Mouse (Mus musculus): ENCODE data around the gene Rasip1.
"Not testable (repeated sequence)": the region's sequence is repeated elsewhere in the genome, so short reads cannot be mapped to it uniquely, and the experiment has no call there.

Gene Rasip1

DNA sequence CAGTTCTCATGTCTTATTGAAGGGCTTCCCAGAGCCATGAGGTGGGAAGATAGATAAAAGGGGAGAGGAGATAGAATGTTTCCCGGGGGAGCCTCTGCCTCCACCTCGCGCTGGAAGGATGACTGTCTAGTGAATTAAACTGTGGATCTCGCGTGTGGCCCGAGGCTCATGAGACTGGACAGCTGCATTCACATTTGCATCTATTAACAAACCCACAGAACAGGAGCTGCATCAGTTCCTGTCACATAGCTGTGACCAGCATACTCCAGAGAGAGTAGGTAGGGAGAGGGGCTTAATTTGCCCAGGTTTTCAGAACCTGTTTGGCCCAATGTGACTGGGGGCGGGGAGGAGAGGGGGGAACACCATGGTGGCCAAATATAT lies 18.3 kb downstream of the Rasip1 start:
- no peak for DNase-seq

DNA sequence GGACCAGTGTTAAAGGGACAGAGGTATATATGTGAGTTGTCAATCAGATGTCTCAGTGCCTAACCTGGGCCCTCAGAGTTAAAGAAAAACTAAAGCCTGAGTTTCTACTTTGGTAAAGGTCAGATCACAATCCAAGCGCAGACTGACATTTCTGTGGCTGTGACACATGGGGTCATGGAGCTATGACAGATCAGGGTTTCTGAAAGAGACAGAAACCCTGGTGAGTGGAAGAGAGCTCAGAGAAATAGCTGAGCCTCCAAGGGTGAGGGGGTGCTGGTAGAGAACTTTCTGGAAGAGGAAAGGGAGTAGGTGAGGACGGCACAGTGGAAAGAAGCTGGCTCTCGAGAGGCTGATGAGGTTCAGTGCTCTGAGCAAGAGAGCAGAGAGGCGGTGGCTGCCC lies 19.4 kb downstream of the Rasip1 start:
- DNase-seq = no peak

DNA sequence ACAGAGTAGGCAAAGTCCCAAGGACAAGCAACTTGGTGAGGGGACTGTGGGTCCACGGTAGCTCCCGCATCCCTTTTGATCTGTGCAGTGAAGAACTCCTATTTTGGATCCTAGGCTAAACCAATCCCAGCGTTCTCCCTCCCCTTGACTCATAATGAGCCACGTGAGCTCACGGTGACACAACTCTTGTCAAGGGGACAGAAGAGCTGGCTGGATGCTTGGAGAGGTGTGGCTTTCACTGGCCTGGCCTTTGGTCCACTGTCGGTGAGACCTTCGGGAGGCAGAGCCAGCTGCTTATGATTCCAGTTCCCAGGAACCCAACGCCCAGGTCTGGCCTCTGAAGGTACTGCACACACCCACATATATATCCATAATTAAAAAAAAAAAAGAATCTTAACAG lies 22.1 kb downstream of the Rasip1 start:
- DNase-seq = no peak

DNA sequence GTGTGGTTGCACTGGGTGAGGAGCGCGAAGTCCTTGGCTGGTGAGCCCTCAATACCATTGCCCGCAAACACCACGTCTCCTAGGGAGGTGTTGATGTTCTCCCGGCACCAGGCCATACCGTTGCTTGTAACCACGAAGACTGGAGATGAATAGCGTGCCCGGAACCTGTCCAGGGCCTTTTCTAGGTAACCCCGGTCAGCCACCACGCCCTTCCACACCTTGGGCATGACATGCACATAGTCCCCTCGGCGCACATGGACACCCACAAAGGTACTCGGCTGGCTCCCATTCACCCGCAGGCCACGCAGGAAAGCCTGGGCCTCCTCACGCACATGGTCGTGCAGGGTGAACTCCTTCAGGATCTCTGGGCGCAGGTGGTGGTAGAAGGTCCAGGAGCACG lies 23.2 kb downstream of the Rasip1 start:
- not testable (repeated sequence) for DNase-seq

DNA sequence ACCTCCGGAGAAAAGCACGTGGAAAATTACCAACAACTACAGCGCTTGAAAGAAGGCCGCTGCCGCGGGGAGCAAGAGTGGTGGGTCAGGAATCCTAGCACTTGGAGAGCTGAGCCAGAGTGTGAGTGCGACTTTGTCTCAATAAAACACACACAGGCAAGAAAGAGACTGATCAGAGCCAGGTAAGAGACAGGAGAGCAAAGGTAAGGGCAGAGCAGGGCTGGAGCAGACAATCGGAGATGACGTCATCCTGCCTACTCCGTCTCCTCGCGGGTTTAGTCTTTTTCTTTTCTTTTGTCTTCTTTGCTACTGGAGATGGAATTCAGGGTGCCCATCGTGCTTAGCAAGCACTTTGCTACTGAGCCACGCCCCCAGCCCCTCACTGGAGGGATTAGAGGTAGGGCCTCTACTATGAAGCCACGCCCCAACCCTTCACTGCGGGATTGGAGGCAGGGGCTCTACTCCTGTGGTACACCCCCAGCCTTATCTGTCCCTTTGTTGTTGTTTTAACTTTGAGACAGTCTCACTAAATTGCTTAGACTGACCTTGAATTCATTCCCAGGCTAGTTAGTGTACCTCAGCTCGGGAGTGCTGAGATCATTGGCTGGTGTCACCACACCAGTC lies 27.2 kb downstream of the Rasip1 start:
- no peak for DNase-seq

DNA sequence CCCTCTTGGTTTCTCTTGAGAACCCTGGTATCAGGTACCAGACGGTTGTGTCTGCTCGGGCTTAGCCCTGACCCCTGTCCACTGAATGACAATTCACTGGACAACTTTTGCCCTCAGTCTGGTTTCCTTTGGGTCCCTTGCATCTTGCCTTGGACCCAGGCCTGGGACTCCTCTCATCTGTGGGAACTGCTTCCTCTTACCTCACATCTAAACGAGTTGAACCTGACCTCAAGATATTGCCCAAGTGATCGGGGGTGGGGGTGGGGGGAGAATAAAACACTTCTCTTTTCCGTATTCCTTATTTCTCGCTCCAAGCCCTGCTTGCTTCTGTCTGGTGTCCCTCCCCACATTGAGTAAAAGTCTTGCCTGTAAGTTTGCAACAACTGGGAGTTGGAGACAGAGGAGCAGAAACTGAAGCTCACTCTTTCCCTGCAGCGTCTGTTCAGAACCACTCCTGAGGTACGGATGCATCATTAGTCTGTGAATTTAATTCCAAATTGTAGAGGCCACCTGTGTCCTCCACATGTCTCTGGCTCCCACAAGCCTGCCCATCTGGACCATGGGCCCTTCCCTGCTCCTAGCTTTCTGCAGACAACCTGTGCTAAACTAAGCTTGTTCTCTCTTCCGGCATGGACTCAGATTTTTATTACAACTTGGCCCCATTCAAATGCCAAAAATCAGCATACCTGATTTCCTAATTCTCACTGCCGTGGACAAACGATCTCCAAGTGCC lies 33.6 kb downstream of the Rasip1 start:
- DNase-seq = no peak

DNA sequence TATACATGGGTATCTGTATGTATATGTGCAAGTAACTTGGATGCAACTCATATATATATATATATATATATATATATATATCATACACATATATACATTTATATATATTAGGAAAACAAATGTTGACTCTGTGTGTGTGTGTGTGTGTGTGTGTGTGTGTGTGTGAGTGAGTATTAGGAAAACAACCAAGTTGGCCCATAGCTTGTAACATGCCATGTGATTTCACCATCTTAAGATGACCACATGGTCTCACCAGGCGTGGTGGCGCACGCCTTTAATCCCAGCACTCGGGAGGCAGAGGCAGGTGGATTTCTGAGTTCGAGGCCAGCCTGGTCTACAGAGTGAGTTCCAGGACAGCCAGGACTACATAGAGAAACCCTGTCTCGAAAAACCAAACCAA lies 34.4 kb downstream of the Rasip1 start:
- not testable (repeated sequence) for DNase-seq

DNA sequence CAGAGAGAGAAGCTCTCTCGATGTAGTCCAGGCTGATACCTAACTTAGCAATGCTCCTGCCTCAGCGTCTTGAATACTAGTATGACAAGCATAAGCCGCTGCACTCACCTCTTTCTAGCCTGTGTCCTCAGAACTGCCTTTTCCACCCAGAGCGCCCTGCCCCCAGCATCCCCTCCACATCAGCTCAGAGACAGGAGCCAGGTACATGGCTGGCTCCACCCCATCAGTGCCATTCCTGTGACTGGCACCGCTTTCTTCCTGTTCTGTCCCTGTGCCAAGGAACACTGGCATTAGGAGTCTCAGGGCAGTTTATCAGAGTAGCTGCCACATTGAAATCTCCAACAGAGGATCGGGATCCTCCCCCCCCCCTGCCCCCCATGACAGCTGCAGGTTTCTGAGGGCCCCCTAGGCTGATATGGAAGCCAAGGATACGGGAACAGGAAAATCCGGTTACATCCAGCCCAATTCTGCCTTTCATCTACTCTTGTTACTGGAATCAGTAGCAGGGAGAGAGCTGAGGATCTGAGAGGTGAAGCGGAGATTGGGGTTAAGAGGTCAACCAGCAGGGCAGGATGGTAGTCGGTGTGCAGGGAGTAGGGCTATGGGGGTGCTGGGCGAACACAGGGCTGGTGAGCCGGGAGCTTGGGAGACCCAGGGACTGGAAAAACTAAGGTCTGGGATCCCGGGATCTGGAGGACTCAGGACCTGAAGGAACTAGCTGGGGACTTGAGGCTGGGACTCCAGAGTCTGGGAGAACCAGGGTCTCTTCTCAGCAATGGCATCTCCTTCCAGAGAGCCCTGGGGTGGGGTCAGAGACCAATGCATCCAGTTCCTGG lies 38.2 kb downstream of the Rasip1 start:
- DNase-seq = no peak

DNA sequence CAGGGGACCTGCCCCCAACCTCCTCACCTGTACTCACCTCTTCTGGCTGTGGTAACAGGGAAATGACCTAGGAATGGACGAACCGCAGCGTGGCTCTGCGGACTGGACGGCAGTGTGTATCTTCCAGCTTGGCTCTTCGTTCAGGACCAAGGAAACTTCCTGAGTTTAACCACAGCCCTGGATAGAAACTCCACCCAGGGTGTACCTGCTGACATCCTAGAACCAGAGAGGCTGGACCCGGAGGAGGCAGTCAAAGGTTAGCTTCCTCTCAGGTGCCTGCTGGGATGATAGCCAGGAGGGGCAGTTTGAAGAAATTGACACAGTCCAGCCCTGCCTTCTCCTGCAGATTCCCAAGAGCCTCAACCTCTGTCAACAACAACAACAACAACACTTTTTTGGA lies 38.9 kb downstream of the Rasip1 start, which contains the start of gene Fut2:
TSS of gene Fut2 (minus strand) at position 234 of the 400 bp plus-strand sequence.
- DNase-seq = no peak

DNA sequence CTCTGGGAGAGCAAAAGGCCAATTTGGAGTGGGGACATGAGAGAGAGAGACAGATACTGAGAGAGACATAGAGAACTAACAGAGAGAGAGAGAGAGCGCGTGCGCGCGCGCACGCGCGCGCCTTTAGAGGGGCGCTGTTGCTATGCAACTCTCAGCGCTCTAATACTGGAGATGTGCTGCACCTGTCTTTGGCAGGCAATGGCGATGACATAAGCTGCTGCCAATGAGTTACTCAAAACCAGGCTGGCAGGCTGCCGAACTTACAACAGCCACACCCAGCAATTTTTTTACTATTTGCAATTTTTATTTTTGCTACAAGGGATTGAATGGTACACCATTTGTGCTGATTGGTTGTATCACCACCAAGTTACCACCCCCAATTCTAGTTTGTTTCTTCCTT lies 40.5 kb downstream of the Rasip1 start:
- peak; percentile 31 for DNase-seq

DNA sequence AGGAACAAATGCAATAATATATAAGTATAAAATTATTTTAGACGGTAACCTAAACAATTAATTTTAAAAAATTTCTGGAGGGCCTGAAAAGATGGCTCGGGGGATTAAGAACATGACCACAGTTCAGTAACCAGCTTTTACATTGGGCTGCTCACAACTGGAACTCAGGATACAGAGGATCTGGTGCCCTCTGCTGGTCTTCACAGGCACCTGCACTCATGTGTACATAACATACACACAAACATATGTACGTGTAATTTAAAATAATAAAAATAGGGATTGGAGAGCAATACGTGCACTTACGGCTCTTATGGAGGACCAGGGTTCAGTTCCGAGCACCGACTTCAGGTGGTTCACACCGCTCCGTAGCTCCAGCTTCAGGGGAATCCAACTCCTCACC lies 41.6 kb downstream of the Rasip1 start:
- no peak for DNase-seq

DNA sequence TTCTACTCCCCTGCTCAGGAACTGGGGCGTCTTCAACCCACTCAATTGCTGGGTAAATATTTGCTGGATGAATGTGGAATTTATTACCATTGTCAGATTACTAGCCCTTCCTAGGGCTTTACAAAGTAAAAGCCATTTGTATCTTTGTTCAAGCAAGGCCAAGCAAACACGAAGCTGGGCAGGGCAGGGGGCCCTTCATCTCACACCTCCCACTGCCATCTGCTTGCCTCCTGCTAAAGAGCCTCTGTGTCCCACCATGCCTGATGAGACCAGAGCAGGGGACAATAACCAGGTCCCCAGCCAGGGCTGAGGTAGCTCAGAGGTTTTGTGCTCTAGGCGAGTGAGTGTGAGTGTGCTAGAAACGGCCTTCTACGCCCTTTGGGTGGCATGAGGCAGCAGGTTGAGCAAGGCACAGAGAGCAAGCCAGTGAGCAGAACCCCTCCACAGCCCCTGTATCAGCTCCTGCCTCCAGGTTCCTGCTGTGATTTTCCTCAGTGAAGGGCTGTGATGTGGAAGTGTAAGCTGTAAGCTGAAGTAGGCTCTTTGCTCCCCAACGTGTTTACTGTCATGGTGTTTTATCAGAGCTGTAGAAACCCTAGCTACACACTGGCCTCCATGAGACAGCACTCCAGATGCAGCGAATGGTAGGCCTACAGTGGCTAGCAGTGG lies 50.5 kb downstream of the Rasip1 start:
- DNase-seq = no peak

DNA sequence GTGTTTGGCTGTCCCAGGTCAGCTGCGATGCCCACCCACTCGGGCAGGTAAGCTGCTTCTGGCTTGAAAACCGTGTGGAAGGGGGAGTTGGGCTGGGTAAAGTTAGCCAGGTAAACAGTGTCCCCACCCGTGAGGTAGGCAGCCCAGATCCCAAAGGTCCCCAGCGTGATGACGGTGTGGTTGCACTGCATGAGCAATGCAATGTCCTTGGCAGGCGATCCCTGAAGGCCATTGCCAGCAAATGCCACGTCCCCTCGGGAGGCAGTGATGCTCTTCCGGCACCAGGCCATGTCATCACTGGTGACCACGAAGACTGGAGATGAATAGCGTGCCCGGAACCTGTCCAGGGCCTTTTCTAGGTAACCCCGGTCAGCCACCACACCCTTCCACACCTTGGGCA lies 51.2 kb downstream of the Rasip1 start:
- DNase-seq = no peak

DNA sequence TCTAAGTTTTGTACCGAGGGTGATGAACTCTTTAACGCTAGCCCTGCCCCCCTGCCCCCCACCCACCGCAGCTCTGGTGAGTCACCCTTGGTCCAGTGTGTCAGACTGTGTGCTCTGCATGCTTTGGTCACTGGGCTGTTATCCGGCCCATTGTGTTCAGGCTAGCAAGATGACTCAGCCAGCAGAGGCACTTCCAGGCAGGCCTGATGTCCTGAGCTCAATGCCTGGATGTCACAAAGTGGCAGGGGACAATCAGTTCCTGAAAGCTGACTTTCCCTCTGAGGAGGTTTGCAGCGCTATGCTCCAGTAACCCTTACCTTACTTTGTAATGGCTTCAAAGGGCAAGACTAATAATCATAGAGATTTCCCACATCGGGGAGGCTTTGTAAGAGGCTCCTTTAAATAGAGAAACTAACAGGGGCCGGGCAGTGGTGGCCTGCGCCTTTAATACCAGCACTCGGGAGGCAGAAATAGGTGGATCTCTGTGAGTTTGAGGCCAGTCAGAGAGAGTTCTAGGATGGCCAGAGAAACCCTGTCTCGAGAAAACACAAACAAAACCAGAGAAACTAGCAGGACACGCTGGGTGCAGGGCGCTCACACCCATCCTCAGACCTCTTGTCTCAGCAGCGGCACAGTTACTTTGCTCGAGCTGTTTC lies 52.8 kb downstream of the Rasip1 start:
- DNase-seq = no peak

DNA sequence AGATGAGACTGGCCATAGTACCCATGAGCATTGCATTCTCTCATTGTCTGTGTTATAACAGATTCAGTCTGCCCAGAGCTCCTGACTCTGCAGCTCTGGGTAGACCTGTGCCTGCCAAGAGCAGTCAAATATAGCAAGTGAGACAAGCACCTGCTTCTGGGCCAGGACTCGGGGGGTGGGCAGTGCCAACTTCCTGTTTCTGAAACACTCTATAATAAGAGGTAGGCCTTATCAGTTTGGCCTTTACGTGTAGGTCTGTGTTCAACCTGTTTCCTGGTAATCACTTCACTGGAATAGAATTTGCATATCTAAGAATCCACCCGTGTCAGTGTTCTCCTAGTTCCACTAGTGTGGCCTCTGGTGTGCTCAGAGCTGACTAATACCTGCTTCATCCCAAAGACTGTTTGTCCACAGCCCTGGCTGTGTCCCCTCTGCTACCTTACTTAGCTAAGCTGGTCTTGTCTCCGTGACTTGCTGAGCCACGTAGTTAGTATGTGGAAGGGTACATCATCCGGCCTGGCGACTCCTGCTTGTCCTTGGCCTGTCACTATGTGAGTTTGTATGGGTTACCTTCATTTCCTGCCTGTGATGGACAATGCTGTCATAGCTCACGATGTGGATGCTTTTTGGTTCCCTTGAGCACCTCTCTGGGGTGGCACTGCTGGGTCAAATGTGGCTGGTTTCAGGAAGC lies 53.9 kb downstream of the Rasip1 start:
- no peak for DNase-seq

DNA sequence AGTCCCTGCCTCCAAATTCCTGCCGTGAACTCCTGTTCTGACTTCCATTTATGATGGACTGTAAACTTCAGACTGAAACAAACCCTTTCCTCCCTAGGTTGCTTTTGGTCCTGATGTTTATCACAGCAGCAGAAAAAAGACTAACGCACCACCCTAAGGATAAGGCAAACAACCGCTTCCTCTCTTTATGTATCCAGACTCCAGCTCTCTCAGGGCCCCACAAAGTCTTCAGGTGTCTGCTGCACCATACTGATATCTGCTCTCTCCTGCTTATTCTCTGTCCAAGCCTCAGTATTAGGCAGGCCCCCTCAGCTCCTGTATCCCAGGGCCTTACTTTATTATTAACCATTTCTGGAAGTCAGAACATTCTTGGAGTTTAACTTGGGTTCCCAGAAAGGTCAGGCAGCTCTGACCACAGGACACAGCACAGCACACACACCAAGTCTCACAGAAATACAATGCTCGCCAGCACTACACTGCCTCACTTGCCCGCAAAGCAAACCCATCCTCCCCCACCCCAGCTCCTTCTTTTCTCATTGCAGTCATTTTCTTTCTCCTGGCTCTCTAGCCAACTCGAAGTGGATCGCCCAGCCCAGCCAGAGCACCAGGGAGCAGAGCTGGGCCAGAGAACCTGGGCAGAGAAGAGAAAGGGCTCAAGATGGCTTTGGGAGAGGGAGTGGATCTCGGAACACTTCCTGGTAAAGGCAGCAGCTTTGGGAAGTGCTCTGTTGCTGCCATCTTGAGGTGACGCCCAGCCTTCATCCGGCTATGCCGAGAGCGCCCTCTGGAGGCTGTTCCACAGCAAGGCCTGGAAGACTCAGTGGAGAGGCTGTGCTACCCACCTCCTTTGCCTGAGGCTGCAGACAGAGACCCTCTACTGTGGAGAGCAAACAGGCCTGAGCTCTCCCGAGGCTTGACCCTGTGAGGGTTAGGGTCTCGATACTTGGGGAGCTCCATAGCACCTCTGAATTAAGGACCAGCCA lies 55.1 kb downstream of the Rasip1 start:
- DNase-seq = peak; percentile 84

DNA sequence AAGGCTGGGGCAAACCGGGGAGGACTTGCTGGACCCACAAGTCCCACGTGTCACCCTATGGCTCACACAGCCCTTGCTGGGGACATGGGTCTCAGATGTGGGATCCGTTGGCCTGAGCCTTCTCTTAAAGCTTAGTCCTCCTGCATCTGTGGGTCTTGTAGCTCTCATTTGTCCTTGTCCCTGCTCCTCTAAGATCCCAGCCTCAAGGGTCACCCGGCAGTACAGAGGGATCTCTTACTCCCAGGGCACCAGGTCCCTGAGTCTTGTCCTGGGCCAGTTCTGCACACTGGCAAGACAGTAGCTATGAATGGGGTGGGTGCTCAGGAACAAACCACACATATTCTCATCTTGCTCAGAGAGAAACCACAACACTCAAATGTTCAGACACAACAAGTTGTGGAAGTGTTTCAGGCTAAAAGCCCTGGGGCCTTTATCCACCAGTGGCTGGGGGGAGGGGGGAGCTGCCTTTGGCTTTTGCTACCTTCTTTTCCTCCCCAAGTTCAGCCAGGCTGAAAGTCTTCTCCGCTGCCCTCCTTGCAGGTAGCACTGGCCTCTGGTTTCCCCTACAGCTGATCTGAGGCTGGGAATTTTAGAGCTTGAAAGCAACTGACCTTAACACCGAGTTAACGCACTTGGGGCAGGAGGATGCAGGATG lies 56.2 kb downstream of the Rasip1 start, which contains the start of gene Ntn5:
TSS of gene Ntn5 (plus strand) at position 627 of the 655 bp plus-strand sequence.
- no peak for DNase-seq

DNA sequence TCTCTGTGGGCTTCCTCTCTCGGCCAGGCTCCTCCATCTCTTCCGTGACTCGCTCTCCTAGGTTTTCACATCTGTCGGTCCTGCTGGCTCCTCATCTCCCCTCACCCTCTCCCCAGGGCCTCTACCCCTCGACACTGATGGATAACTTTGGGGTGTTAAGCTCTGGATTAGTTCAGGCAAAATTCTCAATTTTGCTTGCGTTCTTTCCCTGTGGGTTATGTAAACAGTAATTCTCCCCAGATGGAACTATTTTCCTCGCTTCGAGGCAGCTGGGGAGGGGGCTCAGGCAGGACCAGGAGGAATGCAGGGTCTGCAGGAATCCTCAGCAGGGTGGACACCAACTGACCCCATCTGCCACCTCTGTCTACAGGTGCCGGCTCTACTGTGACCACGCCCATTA lies 58.5 kb downstream of the Rasip1 start:
- DNase-seq = no peak

DNA sequence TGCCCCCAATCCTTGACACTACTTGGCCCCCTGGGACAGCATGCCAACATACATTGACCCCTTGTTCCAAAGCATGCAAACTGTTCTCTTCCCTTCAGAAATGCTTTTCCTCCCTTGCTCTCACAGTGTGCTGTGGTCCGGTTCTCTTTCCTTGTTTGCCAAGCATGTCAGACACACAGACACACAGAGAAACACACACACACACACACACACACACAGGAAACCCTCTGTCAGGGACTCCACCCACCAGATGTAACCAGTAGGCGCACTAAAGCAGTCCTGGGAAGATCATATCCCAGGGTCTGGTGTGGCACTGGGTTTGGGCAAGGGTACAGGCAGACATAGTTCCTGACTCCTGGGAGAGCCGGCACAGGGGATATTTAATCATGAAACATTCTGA lies 59.6 kb downstream of the Rasip1 start:
- no peak for DNase-seq

All from right cerebral cortex, postnatal 25 days (tissue).